Mouse (Mus musculus) layer of hippocampus, adult 2 months (tissue): ENCODE results near the gene Tgfb1. TPM values are rescaled to one million over a fixed set of nuclear protein-coding genes. Genes with fewer than 3 reads are reported as not detected.
A peak's percentile ranks its signal among the peaks of the same experiment; 100 is the strongest.

Experiments used
- DNase-seq, 2 experiments: peaks; one replicate each; pipeline ENCODE4 v3.0.0; 2022; ENCODE audit warnings: low spot score in 2 of 2
- H3K27ac ChIP-seq: fragments of 200-600 bp; 2 replicates; pipeline ENCODE4 v1.8.1; 2022
- H3K4me3 ChIP-seq: fragments of 200-600 bp; 2 replicates; pipeline ENCODE4 v1.8.1; 2022; ENCODE audit warnings: mild to moderate bottlenecking
- CTCF ChIP-seq: fragments of 200-600 bp; conservative IDR thresholded peaks from 2 replicates; pipeline ENCODE4 v1.8.1; 2022; ENCODE audit warnings: antibody characterized with exemption, mild to moderate bottlenecking, moderate library complexity
- total RNA-seq, 2 experiments: library from RNA; stranded (reverse); gene quantifications; 2 replicates each; pipeline ENCODE4 v1.2.3; 2021

Tgfb1 gene
- total RNA-seq, 2 experiments from 2014 or later: 6.9 TPM

DNA sequence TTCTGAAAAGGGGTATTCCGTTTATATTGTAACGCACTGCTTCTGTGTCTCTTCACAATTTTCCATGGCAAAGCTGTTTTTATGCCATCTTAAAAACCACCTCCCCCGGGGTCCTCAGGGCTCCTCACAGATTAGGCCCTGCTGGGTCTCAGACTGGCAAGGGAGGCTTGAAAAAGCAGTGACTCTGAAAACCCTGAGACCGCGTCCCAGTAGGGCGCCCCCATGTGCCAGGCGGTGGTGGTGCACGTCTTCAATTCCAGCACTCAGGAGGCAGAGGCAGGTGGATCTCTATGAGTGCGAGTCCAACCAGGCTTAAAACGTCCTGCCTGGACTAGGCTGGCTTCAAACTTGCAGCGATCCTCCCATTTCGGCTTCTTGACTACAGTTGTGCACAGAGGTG, 13.9 kb downstream of the Tgfb1 start:
- TF ChIP-seq CTCF: peak; percentile 47
- no peak for DNase-seq

DNA sequence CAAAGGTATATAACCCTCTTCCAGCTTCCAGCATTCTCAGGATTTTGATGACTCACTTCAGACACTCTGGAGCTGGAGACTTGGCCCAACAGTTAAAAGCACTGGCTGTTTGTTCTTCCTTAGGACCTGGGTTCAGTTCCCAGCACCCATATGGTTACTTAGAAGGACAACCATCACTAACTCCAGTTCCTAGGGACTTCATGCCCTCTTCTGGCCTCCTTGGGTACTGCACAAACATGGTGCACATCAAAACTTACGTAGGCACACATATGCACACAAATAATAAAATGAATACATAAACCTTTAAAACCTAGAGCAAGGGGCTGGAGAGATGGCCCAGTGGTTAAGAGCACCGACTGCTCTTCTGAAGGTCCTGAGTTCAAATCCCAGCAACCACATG, 15.5 kb downstream of the Tgfb1 start:
- no peak overlapping the region for H3K4me3 ChIP-seq
- DNase-seq: no peak
- peak; percentile 52 for TF ChIP-seq CTCF
- H3K27ac ChIP-seq: no peak overlapping the region

More for the DNA sequence above, 13.9 kb downstream of the Tgfb1 start:
- no peak overlapping the region for H3K27ac ChIP-seq
- no peak overlapping the region for H3K4me3 ChIP-seq

DNA sequence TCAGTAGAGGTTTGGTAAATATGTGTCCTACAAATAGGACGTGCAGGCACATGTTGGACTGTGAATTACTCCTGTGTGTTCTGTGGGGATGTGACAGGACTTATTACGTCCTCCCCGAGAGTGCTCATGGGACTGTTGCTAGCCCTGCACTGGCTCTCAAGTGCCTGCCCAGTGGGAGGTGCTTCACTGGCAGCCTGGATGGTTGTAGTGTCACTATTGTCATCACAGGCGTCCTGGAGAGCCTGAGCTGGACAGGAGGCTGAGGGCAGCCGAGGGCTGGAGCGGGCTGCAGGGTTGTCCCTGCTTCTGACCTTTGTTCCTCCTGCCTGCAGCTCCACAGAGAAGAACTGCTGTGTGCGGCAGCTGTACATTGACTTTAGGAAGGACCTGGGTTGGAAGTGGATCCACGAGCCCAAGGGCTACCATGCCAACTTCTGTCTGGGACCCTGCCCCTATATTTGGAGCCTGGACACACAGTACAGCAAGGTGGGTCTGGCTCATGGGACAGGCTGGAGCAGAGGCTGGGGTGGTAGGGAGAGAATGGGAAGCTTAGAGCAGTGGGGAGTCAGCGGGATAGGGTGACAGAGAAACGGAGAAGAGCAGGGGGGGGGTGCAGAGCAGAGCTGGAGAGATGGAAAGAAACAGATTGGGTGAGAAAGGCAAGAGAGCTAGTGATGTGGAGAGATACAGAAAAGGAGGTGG, 17.1 kb downstream of the Tgfb1 start:
- no peak for DNase-seq
- TF ChIP-seq CTCF: no peak
- Histone ChIP-seq H3K27ac (no peak overlapping the region), H3K4me3 (peak overlapping the region; percentile 20; the same call in 1 of the 2 replicates)

DNA sequence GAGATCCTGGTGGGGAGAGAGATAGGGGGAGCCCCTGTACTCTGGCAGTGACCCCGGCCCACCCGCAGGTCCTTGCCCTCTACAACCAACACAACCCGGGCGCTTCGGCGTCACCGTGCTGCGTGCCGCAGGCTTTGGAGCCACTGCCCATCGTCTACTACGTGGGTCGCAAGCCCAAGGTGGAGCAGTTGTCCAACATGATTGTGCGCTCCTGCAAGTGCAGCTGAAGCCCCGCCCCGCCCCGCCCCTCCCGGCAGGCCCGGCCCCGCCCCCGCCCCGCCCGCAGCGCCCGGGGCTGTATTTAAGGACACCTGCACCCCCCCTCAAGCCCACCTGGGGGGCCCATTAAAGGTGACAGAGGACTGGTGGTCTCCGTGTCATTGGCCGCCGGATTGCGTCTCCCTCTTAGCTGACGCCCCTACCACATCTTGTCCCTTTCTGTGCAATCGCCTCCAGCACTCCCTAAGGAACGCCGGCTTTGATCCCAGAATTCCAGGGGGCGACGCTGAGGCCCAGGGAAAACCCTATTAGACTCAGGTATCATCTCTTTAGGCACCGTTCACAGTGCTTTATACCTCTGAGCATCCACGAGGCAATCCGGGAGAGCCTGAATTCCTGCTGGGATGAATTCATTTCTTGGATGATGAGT, 18.0 kb downstream of the Tgfb1 start:
- Histone ChIP-seq H3K27ac (no peak overlapping the region), H3K4me3 (peak overlapping the region; percentile 32; the same call in 1 of the 2 replicates)
- TF ChIP-seq CTCF: no peak
- no peak for DNase-seq

DNA sequence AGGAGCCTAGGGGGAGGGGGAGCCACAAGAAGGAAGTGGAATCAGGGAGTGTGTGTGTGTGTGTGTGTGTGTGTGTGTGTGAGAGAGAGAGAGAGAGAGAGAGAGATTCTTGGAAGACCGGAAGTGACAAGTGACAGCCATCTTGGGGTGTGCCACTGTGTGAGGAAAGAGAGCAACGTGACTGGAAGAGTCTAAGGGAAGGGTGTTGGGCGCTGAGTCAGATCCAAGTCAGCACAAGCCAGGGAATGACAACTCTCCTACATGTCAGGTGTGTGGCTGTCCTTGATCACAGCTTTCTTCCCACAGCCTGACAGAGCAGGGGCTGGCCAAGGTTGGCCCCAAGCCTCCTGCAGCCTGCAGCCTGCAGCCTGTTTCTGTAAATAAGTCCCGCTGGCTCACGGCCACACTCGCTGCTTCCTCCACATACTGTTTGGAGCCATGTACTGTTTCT, 19.0 kb downstream of the Tgfb1 start:
- no peak overlapping the region for H3K4me3 ChIP-seq
- peak overlapping the region; percentile 14; the same call in 1 of the 2 replicates for H3K27ac ChIP-seq
- DNase-seq: no peak
- TF ChIP-seq CTCF: no peak

DNA sequence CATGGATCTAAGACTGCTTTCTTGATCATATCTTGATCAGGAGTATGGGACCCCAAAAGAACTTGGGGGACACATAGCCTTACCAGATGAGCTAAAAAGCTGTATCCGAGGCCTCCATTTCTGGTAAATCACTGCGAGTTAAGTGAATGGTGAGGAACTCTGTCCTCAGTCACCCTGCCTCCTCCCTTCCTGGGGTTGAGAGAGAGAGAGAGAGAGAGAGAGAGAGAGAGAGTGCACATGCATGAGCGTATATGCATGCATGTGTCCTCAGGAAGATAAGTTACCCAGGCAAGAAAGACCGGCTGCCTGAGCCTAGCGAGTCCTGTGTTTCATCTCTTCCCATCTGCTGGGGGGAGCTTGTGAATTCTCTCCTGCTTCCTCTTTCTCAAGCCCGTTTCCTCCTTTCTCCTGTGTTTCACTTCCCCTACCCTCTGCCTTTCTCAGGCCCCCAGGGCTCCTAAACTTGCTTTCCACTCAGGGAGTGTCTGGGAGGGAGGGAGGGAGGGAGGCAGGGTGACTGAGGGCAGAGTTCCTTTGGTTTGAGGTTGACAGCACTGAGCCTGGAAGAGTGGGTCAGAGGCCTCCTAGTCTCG, 19.9 kb downstream of the Tgfb1 start:
- H3K4me3 ChIP-seq: no peak overlapping the region
- no peak for TF ChIP-seq CTCF
- DNase-seq: no peak
- H3K27ac ChIP-seq: 0 out of 2 replicates have a peak overlapping the region, but pooled peaks have one; percentile 14

DNA sequence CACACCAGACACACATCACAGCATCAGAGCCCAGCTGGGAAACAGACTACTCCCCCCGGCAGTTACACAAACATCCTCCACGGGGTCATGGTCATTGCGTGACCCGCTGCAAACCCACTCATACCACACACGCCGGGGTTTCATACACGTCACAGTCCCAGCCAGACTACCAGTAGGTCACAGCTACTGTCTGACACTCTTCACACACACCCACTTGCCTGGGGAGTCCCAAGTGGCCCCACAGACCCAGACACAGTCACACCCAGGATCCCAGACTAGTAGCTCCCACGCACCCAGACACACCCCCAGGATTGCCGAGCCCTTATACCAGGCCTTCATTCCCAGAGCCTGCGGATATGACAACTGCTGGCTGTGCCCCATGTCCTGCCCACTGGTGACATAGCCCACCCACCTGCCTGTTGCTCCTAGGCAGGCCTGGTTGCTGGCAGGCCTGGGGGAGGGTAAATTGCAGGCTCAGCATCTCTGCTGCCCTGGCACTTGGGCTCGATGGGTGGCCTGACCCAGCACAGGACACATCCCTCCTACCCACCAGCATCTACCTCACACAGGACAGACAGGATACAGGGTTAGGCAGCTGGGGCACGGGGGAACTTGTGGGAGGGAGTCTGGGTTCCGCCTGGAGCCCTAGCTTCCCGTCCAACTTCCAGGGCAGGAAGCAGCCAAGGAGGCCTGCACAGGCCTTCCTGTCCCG, 20.9 kb downstream of the Tgfb1 start:
- DNase-seq: no peak
- H3K27ac ChIP-seq: peak overlapping the region; percentile 69
- H3K4me3 ChIP-seq: no peak overlapping the region
- TF ChIP-seq CTCF: no peak

DNA sequence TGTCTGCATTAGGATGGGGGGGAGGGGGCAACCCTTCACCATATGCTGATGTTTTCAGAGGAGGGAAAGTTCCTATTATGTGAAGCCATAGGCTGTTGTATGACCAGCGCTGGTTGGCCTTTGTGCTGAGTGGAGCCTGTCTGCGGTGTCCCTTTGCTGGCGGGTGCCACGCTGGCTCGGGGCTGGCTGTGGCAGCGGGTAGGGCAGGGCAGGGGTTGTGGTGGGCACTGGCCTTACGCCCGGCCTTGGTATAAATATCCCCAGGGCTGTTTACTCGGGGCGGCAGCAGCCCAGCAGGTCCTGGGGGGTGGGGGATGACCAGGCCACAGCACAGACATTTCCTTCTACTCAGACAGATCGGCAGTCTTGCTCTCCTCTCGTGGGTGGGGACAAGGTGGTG, 23.2 kb downstream of the Tgfb1 start:
- DNase-seq: no peak
- peak overlapping the region; percentile 18; the same call in 1 of the 2 replicates for H3K27ac ChIP-seq
- TF ChIP-seq CTCF: no peak
- no peak overlapping the region for H3K4me3 ChIP-seq

DNA sequence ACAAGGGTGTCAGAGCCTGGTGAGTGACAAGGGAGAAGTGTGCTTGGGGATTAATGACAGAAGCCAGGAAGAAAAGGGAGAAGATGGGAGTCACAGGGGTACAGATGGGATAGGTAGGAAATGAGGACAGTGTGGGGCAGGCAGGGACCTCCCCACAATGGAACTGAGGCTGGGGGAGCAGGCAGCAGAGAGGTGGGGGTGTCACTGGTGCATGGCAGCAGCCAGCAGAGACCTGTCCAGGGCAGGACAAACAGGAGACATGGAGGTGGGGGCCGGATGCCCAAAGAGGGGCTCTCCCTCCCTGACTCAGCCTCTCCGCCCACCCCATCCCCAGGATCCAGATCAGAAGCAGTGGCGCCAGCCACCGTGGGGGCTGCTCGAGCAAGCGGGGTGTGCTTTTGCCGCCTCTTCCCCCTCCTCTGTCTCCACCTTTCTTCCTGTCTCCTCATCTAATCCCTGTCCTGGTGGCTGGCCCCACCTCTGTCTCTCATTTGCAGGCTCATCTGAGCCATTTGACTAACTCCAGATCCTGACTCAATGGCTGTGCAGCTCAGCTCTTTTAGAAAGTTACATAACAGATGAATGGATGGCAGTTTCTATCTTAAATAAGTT, 23.8 kb downstream of the Tgfb1 start:
- Histone ChIP-seq H3K4me3 (peak overlapping the region; percentile 18; the same call in 1 of the 2 replicates), H3K27ac (peak overlapping the region; percentile 59)
- no peak for DNase-seq
- no peak for TF ChIP-seq CTCF

DNA sequence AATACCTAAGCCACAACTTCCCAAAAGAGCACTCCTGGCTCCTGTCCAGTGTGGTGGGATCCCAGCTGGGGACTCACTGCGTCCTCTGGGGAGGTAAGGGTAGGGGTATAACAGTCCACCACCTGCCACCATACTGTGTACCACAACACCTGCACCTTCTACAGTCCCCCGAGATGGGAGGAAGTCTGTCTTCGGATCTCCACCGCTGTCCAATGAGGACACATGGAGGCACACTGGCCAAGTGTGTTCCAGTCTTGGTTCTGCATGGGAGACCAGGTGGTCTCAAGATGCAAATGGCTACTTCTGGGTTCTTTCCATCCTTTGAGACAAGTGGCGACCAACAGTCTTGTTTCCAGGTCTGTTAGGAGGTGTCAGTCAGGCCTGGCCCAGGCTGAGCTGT, 24.4 kb downstream of the Tgfb1 start:
- no peak for DNase-seq
- H3K4me3 ChIP-seq: no peak overlapping the region; the same call in 1 of the 2 replicates
- no peak for TF ChIP-seq CTCF
- peak overlapping the region; percentile 59; the same call in 1 of the 2 replicates for H3K27ac ChIP-seq

DNA sequence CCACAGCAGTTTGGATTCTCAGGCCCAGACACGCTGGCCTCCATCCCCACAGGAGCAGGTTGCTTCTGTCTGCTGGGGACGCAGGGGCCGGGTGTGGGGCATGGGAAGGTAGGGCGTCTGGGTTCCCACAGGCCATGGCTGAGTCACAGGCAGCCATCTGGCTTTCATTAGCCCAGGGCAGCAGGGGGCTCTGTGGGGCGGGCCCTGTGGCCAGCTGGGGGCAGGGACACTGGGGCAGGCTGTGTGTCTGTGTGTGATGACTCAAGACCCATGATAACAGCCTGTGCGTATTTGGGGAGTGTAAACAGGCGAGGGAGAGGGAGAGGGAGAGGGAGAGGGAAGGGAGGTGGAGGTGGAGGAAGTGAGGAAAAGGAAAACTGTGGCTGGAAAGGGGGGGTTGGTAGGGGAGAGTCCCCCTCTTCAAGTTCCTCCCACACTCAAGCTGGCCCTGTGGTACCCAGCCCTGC, 25.0 kb downstream of the Tgfb1 start:
- Histone ChIP-seq H3K27ac (peak overlapping the region; percentile 67), H3K4me3 (no peak overlapping the region)
- DNase-seq: no peak
- no peak for TF ChIP-seq CTCF

DNA sequence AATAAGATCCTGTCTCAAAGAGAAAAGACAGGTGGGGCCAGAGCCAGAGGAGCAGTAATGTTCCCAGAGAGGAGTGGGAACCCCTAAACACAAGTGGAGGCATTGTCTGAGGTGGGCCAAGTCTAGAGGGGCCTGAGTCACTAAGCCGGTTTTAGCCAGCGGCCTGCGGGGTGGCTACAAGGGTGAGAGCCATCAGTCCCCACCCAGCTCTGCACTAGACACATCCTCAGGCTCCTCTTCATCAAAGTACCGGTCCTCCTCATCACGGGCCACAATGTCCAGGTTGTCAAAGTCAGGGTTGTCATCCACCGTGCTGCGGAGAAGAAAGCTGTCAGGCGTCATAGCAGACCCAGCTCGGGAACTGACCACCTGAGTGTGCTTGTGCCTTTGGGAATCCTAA, 26.0 kb downstream of the Tgfb1 start:
- no peak for TF ChIP-seq CTCF
- Histone ChIP-seq H3K4me3 (no peak overlapping the region), H3K27ac (no peak overlapping the region)
- no peak for DNase-seq
